Mouse (Mus musculus): ENCODE results near the gene Slc5a2. TPM values are rescaled to one million over a fixed set of nuclear protein-coding genes. Genes with fewer than 3 reads are reported as not detected.

Slc5a2 gene
- polyA plus RNA-seq, 2 experiments = 1.8 to 2.9 TPM

DNA sequence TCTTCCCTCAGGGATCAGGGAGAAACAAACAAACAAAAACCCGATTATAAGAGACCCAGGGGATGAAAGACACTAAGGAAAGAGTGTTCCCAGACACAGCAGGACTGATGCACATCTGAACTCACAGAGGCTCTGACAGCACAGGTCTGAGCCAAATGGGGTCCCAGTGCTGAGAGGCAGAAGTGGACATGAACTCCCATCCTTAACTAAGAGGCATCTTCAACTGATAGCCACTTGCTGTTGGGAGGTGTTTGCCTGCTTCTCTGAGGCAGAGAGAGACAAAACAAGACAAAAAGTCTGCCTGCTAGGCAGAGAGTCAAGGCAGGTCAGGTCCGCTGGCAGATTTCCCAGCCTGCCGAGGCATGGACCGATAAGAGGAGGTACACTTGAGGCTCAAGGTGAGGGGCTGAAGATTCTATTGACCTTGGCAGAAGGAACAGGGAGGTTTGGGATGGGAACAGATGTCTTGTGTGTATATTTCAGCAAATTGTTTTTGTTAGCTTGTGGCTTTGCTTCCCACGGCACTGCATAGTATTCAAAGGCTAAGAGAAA lies 8.6 kb upstream of the Slc5a2 start:
- no peak for TF ChIP-seq EP300 (IDR thresholded peaks at IDR 0.05; ENCODE audit: low read depth)
- no peak for TF ChIP-seq CTCF (IDR thresholded peaks at IDR 0.05; ENCODE audit: low read depth)
- peaks cover 10% of the 10 kb centered on the region for H3K27me3 ChIP-seq (ENCODE audit: control insufficient read depth, insufficient read depth, low read length)
- H3K9ac ChIP-seq (replicated peaks) = no peak overlapping the region
- whole genome bisulfite sequencing (ENCODE audit: insufficient replicate concordance) = 53% methylated on average over 5 of the region's 5 CpGs
- no peak for DNase-seq (ENCODE audit: low read depth in 3 of 3, low spot score in 3 of 3)
- peaks cover 0 to 4% of the 10 kb centered on the region in 2 experiments; a peak in 3 of 4 replicates for H3K4me1 ChIP-seq (replicated peaks; ENCODE audit: control insufficient read depth in 2 of 2, insufficient read depth in 2 of 2, low read length in 1 of 2)
- no peaks in the 10 kb centered on the region for H3K36me3 ChIP-seq (replicated peaks; ENCODE audit: control insufficient read depth, insufficient read depth, low read depth)
- H3K27ac ChIP-seq = no peak overlapping the region
- no peak for ATAC-seq (ENCODE audit: insufficient read depth)
- no peak overlapping the region for H3K4me3 ChIP-seq (ENCODE audit: insufficient read depth in 1 of 2, low read depth in 2 of 2, low read length in 2 of 2)
- H3K4me2 ChIP-seq (ENCODE audit: low read depth) = no peak overlapping the region
- no peaks in the 10 kb centered on the region for H3K9me3 ChIP-seq (ENCODE audit: control insufficient read depth, low read length)

DNA sequence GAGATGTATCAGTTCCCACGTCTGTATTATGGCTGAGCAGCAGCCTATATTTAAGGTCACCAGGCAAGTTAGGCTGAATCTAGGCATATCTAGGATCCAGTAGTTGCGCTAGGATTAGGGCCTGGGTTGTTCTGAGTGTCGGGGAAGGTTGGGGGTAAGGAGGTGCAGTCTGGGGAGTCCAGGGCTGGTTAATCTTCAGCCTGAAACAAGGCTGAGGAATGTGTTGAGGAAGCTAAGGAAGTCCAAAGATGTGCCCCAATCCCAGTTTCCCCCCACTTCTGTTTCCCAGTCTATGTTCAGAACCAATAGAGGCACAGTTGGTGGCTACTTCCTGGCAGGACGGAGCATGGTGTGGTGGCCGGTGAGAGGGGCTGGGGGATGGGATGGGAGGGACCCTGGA lies 599 bp downstream of the Slc5a2 start:
- no peak for TF ChIP-seq EP300 (IDR thresholded peaks at IDR 0.05; ENCODE audit: low read depth)
- no peak for TF ChIP-seq CTCF (IDR thresholded peaks at IDR 0.05; ENCODE audit: low read depth)
- Histone ChIP-seq H3K4me1 (replicated peaks; ENCODE audit: control insufficient read depth in 2 of 2, insufficient read depth in 2 of 2, low read length in 1 of 2) (peaks cover 11 to 14% of the 10 kb centered on the region in 2 experiments), H3K36me3 (replicated peaks; ENCODE audit: control insufficient read depth, insufficient read depth, low read depth) (peaks cover under 1% of the 10 kb centered on the region; the same call in 1 of the 2 replicates), H3K27me3 (ENCODE audit: control insufficient read depth, insufficient read depth, low read length) (peaks cover 7% of the 10 kb centered on the region), H3K4me2 (ENCODE audit: low read depth) (no peak overlapping the region), H3K27ac (no peak overlapping the region), H3K9me3 (ENCODE audit: control insufficient read depth, low read length) (no peaks in the 10 kb centered on the region), H3K4me3 (ENCODE audit: insufficient read depth in 1 of 2, low read depth in 2 of 2, low read length in 2 of 2) (no peak overlapping the region), H3K9ac (replicated peaks) (no peak overlapping the region)
- ATAC-seq (ENCODE audit: insufficient read depth) = no peak
- DNase-seq (ENCODE audit: low read depth in 3 of 3, low spot score in 3 of 3) = no peak
- WGBS (ENCODE audit: insufficient replicate concordance) = 48% methylated on average over 5 of the region's 5 CpGs

GRCm38 (mm10) chr7:128267391-128267790 lies 1.9 kb downstream of the Slc5a2 start:
- H3K36me3 ChIP-seq (replicated peaks; ENCODE audit: control insufficient read depth, insufficient read depth, low read depth) = peaks cover 13% of the 10 kb centered on the region
- no peak overlapping the region for H3K9ac ChIP-seq (replicated peaks)
- H3K4me3 ChIP-seq (ENCODE audit: insufficient read depth in 1 of 2, low read depth in 2 of 2, low read length in 2 of 2) = no peak overlapping the region
- DNase-seq (ENCODE audit: low read depth in 3 of 3, low spot score in 3 of 3) (no peak), ATAC-seq (ENCODE audit: insufficient read depth) (no peak)
- H3K9me3 ChIP-seq (ENCODE audit: control insufficient read depth, low read length) = no peaks in the 10 kb centered on the region
- no peak overlapping the region for H3K27ac ChIP-seq
- WGBS (ENCODE audit: insufficient replicate concordance) = 59% methylated on average over 13 of the region's 13 CpGs
- H3K4me1 ChIP-seq (replicated peaks; ENCODE audit: control insufficient read depth in 2 of 2, insufficient read depth in 2 of 2, low read length in 1 of 2) = peaks cover 15 to 16% of the 10 kb centered on the region in 2 experiments
- no peak overlapping the region for H3K4me2 ChIP-seq (ENCODE audit: low read depth)
- H3K27me3 ChIP-seq (ENCODE audit: control insufficient read depth, insufficient read depth, low read length) = peaks cover 7% of the 10 kb centered on the region
- TF ChIP-seq EP300 (IDR thresholded peaks at IDR 0.05; ENCODE audit: low read depth) (no peak), CTCF (IDR thresholded peaks at IDR 0.05; ENCODE audit: low read depth) (no peak)

GRCm38 (mm10) chr7:128267813-128268212 lies 2.4 kb downstream of the Slc5a2 start:
- Histone ChIP-seq H3K9me3 (ENCODE audit: control insufficient read depth, low read length) (no peaks in the 10 kb centered on the region), H3K9ac (replicated peaks) (no peak overlapping the region), H3K4me2 (ENCODE audit: low read depth) (no peak overlapping the region), H3K27ac (no peak overlapping the region), H3K27me3 (ENCODE audit: control insufficient read depth, insufficient read depth, low read length) (peaks cover 7% of the 10 kb centered on the region), H3K36me3 (replicated peaks; ENCODE audit: control insufficient read depth, insufficient read depth, low read depth) (peaks cover 18% of the 10 kb centered on the region), H3K4me3 (ENCODE audit: insufficient read depth in 1 of 2, low read depth in 2 of 2, low read length in 2 of 2) (no peak overlapping the region), H3K4me1 (replicated peaks; ENCODE audit: control insufficient read depth in 2 of 2, insufficient read depth in 2 of 2, low read length in 1 of 2) (peaks cover 15 to 16% of the 10 kb centered on the region in 2 experiments)
- 79% methylated on average over 7 of the region's 7 CpGs for WGBS (ENCODE audit: insufficient replicate concordance)
- DNase-seq (ENCODE audit: low read depth in 3 of 3, low spot score in 3 of 3) (no peak), ATAC-seq (ENCODE audit: insufficient read depth) (no peak)
- no peak for TF ChIP-seq EP300 (IDR thresholded peaks at IDR 0.05; ENCODE audit: low read depth)
- no peak for TF ChIP-seq CTCF (IDR thresholded peaks at IDR 0.05; ENCODE audit: low read depth)

DNA sequence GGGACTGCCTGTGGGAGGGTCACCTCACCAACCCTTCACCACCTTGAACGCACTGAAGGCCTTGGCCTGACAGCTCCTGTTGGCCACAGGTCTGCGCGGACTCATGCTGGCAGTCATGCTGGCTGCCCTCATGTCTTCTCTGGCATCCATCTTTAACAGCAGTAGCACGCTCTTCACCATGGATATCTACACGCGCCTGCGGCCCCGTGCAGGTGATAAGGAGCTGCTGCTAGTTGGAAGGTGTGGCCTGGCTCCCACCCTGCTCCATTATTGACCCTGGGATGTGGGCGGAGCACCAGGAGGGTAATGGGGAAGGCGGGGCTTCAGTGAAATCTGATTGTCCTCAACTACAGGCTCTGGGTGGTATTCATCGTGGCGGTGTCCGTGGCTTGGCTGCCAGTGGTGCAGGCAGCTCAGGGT lies 5.0 kb downstream of the Slc5a2 start:
- H3K4me2 ChIP-seq (ENCODE audit: low read depth) = peak overlapping the region; percentile 54
- peak overlapping the region; percentile 5 to 21; a peak in 3 of 4 replicates for H3K4me3 ChIP-seq (ENCODE audit: insufficient read depth in 1 of 2, low read depth in 2 of 2, low read length in 2 of 2)
- H3K27me3 ChIP-seq (ENCODE audit: control insufficient read depth, insufficient read depth, low read length) = peaks cover 2% of the 10 kb centered on the region
- WGBS (ENCODE audit: insufficient replicate concordance) = 14% methylated on average over 13 of the region's 13 CpGs
- no peaks in the 10 kb centered on the region for H3K9me3 ChIP-seq (ENCODE audit: control insufficient read depth, low read length)
- H3K9ac ChIP-seq (replicated peaks) = peak overlapping the region; percentile 42; the same call in 1 of the 2 replicates
- H3K36me3 ChIP-seq (replicated peaks; ENCODE audit: control insufficient read depth, insufficient read depth, low read depth) = peaks cover 43% of the 10 kb centered on the region
- DNase-seq (ENCODE audit: low read depth in 3 of 3, low spot score in 3 of 3) = peak; percentile 83 to 87 (median 85)
- peak overlapping the region; percentile 78 for H3K27ac ChIP-seq
- TF ChIP-seq EP300 (IDR thresholded peaks at IDR 0.05; ENCODE audit: low read depth) (peak; percentile 76), CTCF (IDR thresholded peaks at IDR 0.05; ENCODE audit: low read depth) (no peak)
- H3K4me1 ChIP-seq (replicated peaks; ENCODE audit: control insufficient read depth in 2 of 2, insufficient read depth in 2 of 2, low read length in 1 of 2) = peaks cover 15 to 16% of the 10 kb centered on the region in 2 experiments
- peak; percentile 98 for ATAC-seq (ENCODE audit: insufficient read depth)
